Mouse (Mus musculus) stomach, embryonic 15.5 days (tissue): ENCODE measurements at regions not wholly inside any gene's neighbourhood (a gene's known extent, or its start where the extent isn't known, plus 50 kb on each side); places are given as distances from the start of the nearest gene placed in this dataset.
"Not testable (repeated sequence)": the region's sequence is repeated elsewhere in the genome, so short reads cannot be mapped to it uniquely, and the experiment has no call there.

ENCODE experiments used
- ATAC-seq: fragments of 200-750 bp; cut with Nextera tagmentation; 2 replicates; pipeline ENCODE4 v1.8.0; 2017; ENCODE audit warnings: low read depth, moderate number of reproducible peaks, moderate TSS enrichment; ENCODE audit not compliant: insufficient read depth, low FRiP score
- H3K27ac ChIP-seq: fragments of 300-500 bp; sonication (generic); 2 replicates; pipeline ENCODE4 v1.5.1; 2015; ENCODE audit warnings: mild to moderate bottlenecking, inconsistent platforms
- H3K27me3 ChIP-seq: fragments of 300-500 bp; sonication (generic); replicated peaks from 2 replicates; pipeline ENCODE4 v1.6.1; 2015; ENCODE audit warnings: inconsistent platforms
- H3K36me3 ChIP-seq: fragments of 300-500 bp; sonication (generic); 2 replicates; pipeline ENCODE4 v1.6.1; 2015; ENCODE audit warnings: inconsistent platforms
- H3K4me1 ChIP-seq: fragments of 300-500 bp; sonication (generic); 2 replicates; pipeline ENCODE4 v1.6.1; 2015; ENCODE audit warnings: inconsistent platforms
- H3K4me2 ChIP-seq: fragments of 300-500 bp; sonication (generic); 2 replicates; pipeline ENCODE4 v1.6.1; 2015; ENCODE audit warnings: mild to moderate bottlenecking, inconsistent platforms
- H3K4me3 ChIP-seq: fragments of 300-500 bp; sonication (generic); replicated peaks from 2 replicates; pipeline ENCODE4 v1.5.1; 2015; ENCODE audit warnings: inconsistent platforms
- H3K9ac ChIP-seq: fragments of 300-500 bp; sonication (generic); 2 replicates; pipeline ENCODE4 v1.6.1; 2015; ENCODE audit warnings: inconsistent platforms
- H3K9me3 ChIP-seq: fragments of 300-500 bp; sonication (generic); 2 replicates; pipeline ENCODE4 v1.6.1; 2016; ENCODE audit warnings: inconsistent platforms
- WGBS: fragments of 180-500 bp; shearing (Covaris S2); methylation state at CpG from one replicate; pipeline ENCODE4 v1.1.7; 2015; 5-methylcytosine and 5-hydroxymethylcytosine counted together

- whole genome bisulfite sequencing: 75% methylated on average over 1 of the region's 1 CpGs
- Histone ChIP-seq H3K9ac (no peak overlapping the region), H3K27me3 (no peaks in the 10 kb centered on the region), H3K4me1 (no peaks in the 10 kb centered on the region), H3K36me3 (no peaks in the 10 kb centered on the region), H3K4me2 (no peak overlapping the region), H3K27ac (no peak overlapping the region), H3K9me3 (no peaks in the 10 kb centered on the region), H3K4me3 (no peak overlapping the region)
- no peak for ATAC-seq
Measured at GRCm38 (mm10) chr5:28798361-28798760, 331.3 kb upstream of the Shh start.

- 89% methylated on average over 6 of the region's 6 CpGs for WGBS
- H3K4me1 ChIP-seq: no peaks in the 10 kb centered on the region
- 0 out of 2 replicates have a peak, but pooled peaks have one; percentile 22 for ATAC-seq
Measured at GRCm38 (mm10) chr5:28795130-28795758, 328.2 kb upstream of the Shh start.

GRCm38 (mm10) chr5:28793781-28794180, 326.7 kb upstream of the Shh start:
- Histone ChIP-seq H3K4me2 (no peak overlapping the region), H3K4me1 (no peaks in the 10 kb centered on the region), H3K27me3 (no peaks in the 10 kb centered on the region), H3K4me3 (no peak overlapping the region), H3K9me3 (no peaks in the 10 kb centered on the region), H3K36me3 (no peaks in the 10 kb centered on the region), H3K9ac (no peak overlapping the region), H3K27ac (no peak overlapping the region)
- no peak for ATAC-seq
- WGBS: 71% methylated on average over 2 of the region's 2 CpGs

More at GRCm38 (mm10) chr5:28795130-28795758, 328.2 kb upstream of the Shh start:
- no peak overlapping the region for H3K9ac ChIP-seq
- no peak overlapping the region for H3K4me3 ChIP-seq
- H3K27ac ChIP-seq: no peak overlapping the region
- H3K36me3 ChIP-seq: no peaks in the 10 kb centered on the region
- H3K4me2 ChIP-seq: no peak overlapping the region
- no peaks in the 10 kb centered on the region for H3K27me3 ChIP-seq
- no peaks in the 10 kb centered on the region for H3K9me3 ChIP-seq

- no peaks in the 10 kb centered on the region for H3K4me1 ChIP-seq
- no peak overlapping the region for H3K4me3 ChIP-seq
- ATAC-seq: no peak
- no peak overlapping the region for H3K4me2 ChIP-seq
- H3K9ac ChIP-seq: no peak overlapping the region
- no peaks in the 10 kb centered on the region for H3K27me3 ChIP-seq
- WGBS: 84% methylated on average over 11 of the region's 11 CpGs
- H3K27ac ChIP-seq: no peak overlapping the region
- no peaks in the 10 kb centered on the region for H3K9me3 ChIP-seq
- no peaks in the 10 kb centered on the region for H3K36me3 ChIP-seq
Measured at GRCm38 (mm10) chr5:28785347-28786060, 318.4 kb upstream of the Shh start.

GRCm38 (mm10) chr5:28784339-28784966, 317.4 kb upstream of the Shh start:
- H3K9me3 ChIP-seq: no peaks in the 10 kb centered on the region
- H3K9ac ChIP-seq: no peak overlapping the region
- no peak overlapping the region for H3K4me3 ChIP-seq
- H3K27ac ChIP-seq: no peak overlapping the region
- ATAC-seq: no peak
- H3K27me3 ChIP-seq: no peaks in the 10 kb centered on the region
- H3K4me1 ChIP-seq: no peaks in the 10 kb centered on the region
- H3K36me3 ChIP-seq: no peaks in the 10 kb centered on the region
- WGBS: 92% methylated on average over 6 of the region's 6 CpGs
- H3K4me2 ChIP-seq: no peak overlapping the region

GRCm38 (mm10) chr5:28775648-28776359, 308.7 kb upstream of the Shh start:
- Histone ChIP-seq H3K9me3 (no peaks in the 10 kb centered on the region), H3K4me3 (no peak overlapping the region), H3K9ac (no peak overlapping the region), H3K4me1 (no peaks in the 10 kb centered on the region), H3K36me3 (no peaks in the 10 kb centered on the region), H3K27ac (no peak overlapping the region), H3K4me2 (no peak overlapping the region), H3K27me3 (no peaks in the 10 kb centered on the region)
- no peak for ATAC-seq
- WGBS: 75% methylated on average over 2 of the region's 2 CpGs

- no peak overlapping the region for H3K9ac ChIP-seq
- no peak for ATAC-seq
- H3K27me3 ChIP-seq: no peaks in the 10 kb centered on the region
- no peak overlapping the region for H3K4me3 ChIP-seq
- no peak overlapping the region for H3K4me2 ChIP-seq
- H3K9me3 ChIP-seq: no peaks in the 10 kb centered on the region
- WGBS: 90% methylated on average over 1 of the region's 1 CpGs
- no peaks in the 10 kb centered on the region for H3K4me1 ChIP-seq
- no peak overlapping the region for H3K27ac ChIP-seq
- H3K36me3 ChIP-seq: no peaks in the 10 kb centered on the region
Measured at GRCm38 (mm10) chr5:28771796-28772195, 304.7 kb upstream of the Shh start.

GRCm38 (mm10) chr5:28756171-28756948, 289.3 kb upstream of the Shh start:
- ATAC-seq: no peak
- no peaks in the 10 kb centered on the region for H3K27me3 ChIP-seq
- H3K4me1 ChIP-seq: no peaks in the 10 kb centered on the region
- no peak overlapping the region for H3K4me2 ChIP-seq
- no peak overlapping the region for H3K4me3 ChIP-seq
- WGBS: 80% methylated on average over 6 of the region's 6 CpGs
- H3K9me3 ChIP-seq: no peaks in the 10 kb centered on the region
- no peak overlapping the region for H3K9ac ChIP-seq
- no peaks in the 10 kb centered on the region for H3K36me3 ChIP-seq
- no peak overlapping the region for H3K27ac ChIP-seq

- ATAC-seq, H3K4me3 ChIP-seq, H3K4me2 ChIP-seq, H3K4me1 ChIP-seq, H3K27me3 ChIP-seq, H3K36me3 ChIP-seq, H3K9me3 ChIP-seq, H3K27ac ChIP-seq, H3K9ac ChIP-seq: not testable (repeated sequence)
Measured at GRCm38 (mm10) chr5:28751821-28752220, 284.8 kb upstream of the Shh start.

- WGBS: 77% methylated on average over 3 of the region's 3 CpGs
- no peak overlapping the region for H3K4me2 ChIP-seq
- ATAC-seq: no peak
Measured at GRCm38 (mm10) chr5:28734768-28735167, 267.7 kb upstream of the Shh start.

GRCm38 (mm10) chr5:28722067-28722466, 255.0 kb upstream of the Shh start:
- no peaks in the 10 kb centered on the region for H3K9me3 ChIP-seq
- H3K9ac ChIP-seq: no peak overlapping the region
- no peaks in the 10 kb centered on the region for H3K36me3 ChIP-seq
- no peaks in the 10 kb centered on the region for H3K4me1 ChIP-seq
- no peaks in the 10 kb centered on the region for H3K27me3 ChIP-seq
- H3K4me2 ChIP-seq: no peak overlapping the region
- WGBS: 55% methylated on average over 3 of the region's 3 CpGs
- no peak overlapping the region for H3K4me3 ChIP-seq
- H3K27ac ChIP-seq: no peak overlapping the region
- no peak for ATAC-seq

More at GRCm38 (mm10) chr5:28734768-28735167, 267.7 kb upstream of the Shh start:
- no peak overlapping the region for H3K4me3 ChIP-seq
- no peaks in the 10 kb centered on the region for H3K27me3 ChIP-seq
- H3K9ac ChIP-seq: no peak overlapping the region
- H3K4me1 ChIP-seq: no peaks in the 10 kb centered on the region
- H3K9me3 ChIP-seq: no peaks in the 10 kb centered on the region
- no peaks in the 10 kb centered on the region for H3K36me3 ChIP-seq
- H3K27ac ChIP-seq: no peak overlapping the region
